Mouse (Mus musculus): ENCODE results near the gene Gm45837. TPM values are rescaled to one million over a fixed set of nuclear protein-coding genes. Genes with fewer than 3 reads are reported as not detected.

Gm45837 gene
- total RNA-seq, 1 experiment: not detected

DNA sequence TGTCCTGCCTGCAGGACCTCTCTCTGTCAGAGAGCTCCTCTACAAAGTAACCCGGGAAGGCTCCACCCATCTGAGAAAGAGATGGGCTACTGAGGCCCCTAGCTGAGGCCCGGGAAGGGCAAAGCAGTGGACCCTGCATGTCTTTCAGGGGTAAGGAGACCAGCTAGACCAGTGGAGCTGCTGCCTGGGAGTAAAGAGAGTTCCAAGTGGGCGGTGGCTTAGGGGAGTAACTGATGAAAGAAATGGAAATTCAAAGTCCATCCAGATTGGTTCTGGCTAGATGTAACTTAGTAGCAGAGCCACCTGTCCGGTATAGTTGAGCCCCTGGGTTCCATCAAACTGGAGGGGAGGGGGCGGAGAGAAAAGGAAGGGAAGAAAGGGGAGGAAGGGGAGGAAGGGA, 123.7 kb downstream of the Gm45837 start:
- Histone ChIP-seq H3K36me3 (ENCODE audit: control insufficient read depth, insufficient read depth, low read length, poor library complexity, severe bottlenecking) (no peaks in the 10 kb centered on the region), H3K27ac (ENCODE audit: insufficient read depth, low read depth, low read length, poor library complexity, severe bottlenecking) (no peak overlapping the region), H3K4me3 (ENCODE audit: insufficient read depth in 1 of 2, low read depth in 1 of 2, low read length in 2 of 2, poor library complexity in 1 of 2, severe bottlenecking in 1 of 2) (no peak overlapping the region), H3K9ac (ENCODE audit: insufficient read depth, low read depth, low read length, poor library complexity, severe bottlenecking) (no peak overlapping the region), H3K9me3 (ENCODE audit: control insufficient read depth, insufficient read depth, low read depth, low read length) (no peaks in the 10 kb centered on the region), H3K4me1 (ENCODE audit: control insufficient read depth in 2 of 2, insufficient read depth in 2 of 2, low read length in 2 of 2, poor library complexity in 1 of 2) (no peaks in the 10 kb centered on the region)
- in situ Hi-C loops (cut with MboI; ENCODE audit: low sequenced_read_pairs in 2 of 2, unreplicated experiment in 2 of 2): no loop called here
- no peak for TF ChIP-seq HCFC1 (IDR thresholded peaks at IDR 0.05; ENCODE audit: borderline replicate concordance, insufficient read depth, low read length)
- TF ChIP-seq ZNF384 (IDR thresholded peaks at IDR 0.05; ENCODE audit: low read depth, low read length): no peak
- no peak for TF ChIP-seq ZC3H11A (IDR thresholded peaks at IDR 0.05; ENCODE audit: borderline replicate concordance, low read depth, low read length)
- TF ChIP-seq CHD2 (IDR thresholded peaks at IDR 0.05; ENCODE audit: low read depth, low read length): no peak
- TF ChIP-seq MAFK (IDR thresholded peaks at IDR 0.05; ENCODE audit: insufficient read depth, low read depth, low read length): no peak
- DNase-seq (ENCODE audit: low read depth, low spot score): no peak

GRCm38 (mm10) chr7:101535102-101535501, 124.4 kb downstream of the Gm45837 start:
- H3K4me3 ChIP-seq (ENCODE audit: insufficient read depth in 1 of 2, low read depth in 1 of 2, low read length in 2 of 2, poor library complexity in 1 of 2, severe bottlenecking in 1 of 2): no peak overlapping the region
- no peak for DNase-seq (ENCODE audit: low read depth, low spot score)
- in situ Hi-C loops (cut with MboI; ENCODE audit: low sequenced_read_pairs in 2 of 2, unreplicated experiment in 2 of 2): no loop called here
- TF ChIP-seq HCFC1 (IDR thresholded peaks at IDR 0.05; ENCODE audit: borderline replicate concordance, insufficient read depth, low read length) (no peak), ZC3H11A (IDR thresholded peaks at IDR 0.05; ENCODE audit: borderline replicate concordance, low read depth, low read length) (no peak)
- H3K9ac ChIP-seq (ENCODE audit: insufficient read depth, low read depth, low read length, poor library complexity, severe bottlenecking): no peak overlapping the region
- H3K27ac ChIP-seq (ENCODE audit: insufficient read depth, low read depth, low read length, poor library complexity, severe bottlenecking): no peak overlapping the region
- no peaks in the 10 kb centered on the region for H3K9me3 ChIP-seq (ENCODE audit: control insufficient read depth, insufficient read depth, low read depth, low read length)
- H3K36me3 ChIP-seq (ENCODE audit: control insufficient read depth, insufficient read depth, low read length, poor library complexity, severe bottlenecking): no peaks in the 10 kb centered on the region
- no peaks in the 10 kb centered on the region for H3K4me1 ChIP-seq (ENCODE audit: control insufficient read depth in 2 of 2, insufficient read depth in 2 of 2, low read length in 2 of 2, poor library complexity in 1 of 2)

- H3K9me3 ChIP-seq (ENCODE audit: control insufficient read depth, insufficient read depth, low read depth, low read length): no peaks in the 10 kb centered on the region
- in situ Hi-C loops (cut with MboI; ENCODE audit: low sequenced_read_pairs in 2 of 2, unreplicated experiment in 2 of 2): no loop called here
These were observed 124.8 kb downstream of the Gm45837 start for GRCm38 (mm10) chr7:101535517-101535916.

DNA sequence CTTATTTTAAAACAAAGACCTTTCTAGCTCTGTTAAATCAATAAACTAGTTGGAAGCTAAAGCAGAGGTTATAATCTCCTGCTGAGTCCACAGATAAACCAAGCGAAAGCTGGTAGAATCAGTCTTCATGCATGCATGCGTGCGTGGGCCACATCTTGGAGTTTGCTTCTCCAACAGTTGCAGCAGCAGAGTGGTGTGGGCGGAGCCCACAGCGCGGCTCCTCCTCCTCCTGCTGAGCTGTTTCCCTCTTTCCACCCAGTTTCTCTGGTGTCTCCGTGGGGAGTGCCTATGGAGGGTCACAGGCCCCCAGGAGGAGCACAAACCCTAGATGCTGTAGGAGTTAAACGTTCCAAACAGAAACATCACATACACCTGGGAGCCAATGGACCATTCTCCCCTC, 126.9 kb downstream of the Gm45837 start:
- TF ChIP-seq CHD2 (IDR thresholded peaks at IDR 0.05; ENCODE audit: low read depth, low read length) (no peak), MAFK (IDR thresholded peaks at IDR 0.05; ENCODE audit: insufficient read depth, low read depth, low read length) (no peak), ZNF384 (IDR thresholded peaks at IDR 0.05; ENCODE audit: low read depth, low read length) (no peak), ZC3H11A (IDR thresholded peaks at IDR 0.05; ENCODE audit: borderline replicate concordance, low read depth, low read length) (no peak), HCFC1 (IDR thresholded peaks at IDR 0.05; ENCODE audit: borderline replicate concordance, insufficient read depth, low read length) (no peak)
- Histone ChIP-seq H3K36me3 (ENCODE audit: control insufficient read depth, insufficient read depth, low read length, poor library complexity, severe bottlenecking) (no peaks in the 10 kb centered on the region), H3K9me3 (ENCODE audit: control insufficient read depth, insufficient read depth, low read depth, low read length) (no peaks in the 10 kb centered on the region), H3K4me1 (ENCODE audit: control insufficient read depth in 2 of 2, insufficient read depth in 2 of 2, low read length in 2 of 2, poor library complexity in 1 of 2) (no peaks in the 10 kb centered on the region), H3K27ac (ENCODE audit: insufficient read depth, low read depth, low read length, poor library complexity, severe bottlenecking) (no peak overlapping the region), H3K4me3 (ENCODE audit: insufficient read depth in 1 of 2, low read depth in 1 of 2, low read length in 2 of 2, poor library complexity in 1 of 2, severe bottlenecking in 1 of 2) (no peak overlapping the region), H3K9ac (ENCODE audit: insufficient read depth, low read depth, low read length, poor library complexity, severe bottlenecking) (no peak overlapping the region)
- in situ Hi-C loops (cut with MboI; ENCODE audit: low sequenced_read_pairs in 2 of 2, unreplicated experiment in 2 of 2): no loop called here
- no peak for DNase-seq (ENCODE audit: low read depth, low spot score)

More at GRCm38 (mm10) chr7:101535517-101535916, 124.8 kb downstream of the Gm45837 start:
- no peaks in the 10 kb centered on the region for H3K36me3 ChIP-seq (ENCODE audit: control insufficient read depth, insufficient read depth, low read length, poor library complexity, severe bottlenecking)
- H3K4me3 ChIP-seq (ENCODE audit: insufficient read depth in 1 of 2, low read depth in 1 of 2, low read length in 2 of 2, poor library complexity in 1 of 2, severe bottlenecking in 1 of 2): no peak overlapping the region
- H3K27ac ChIP-seq (ENCODE audit: insufficient read depth, low read depth, low read length, poor library complexity, severe bottlenecking): no peak overlapping the region
- no peaks in the 10 kb centered on the region for H3K4me1 ChIP-seq (ENCODE audit: control insufficient read depth in 2 of 2, insufficient read depth in 2 of 2, low read length in 2 of 2, poor library complexity in 1 of 2)
- no peak for TF ChIP-seq HCFC1 (IDR thresholded peaks at IDR 0.05; ENCODE audit: borderline replicate concordance, insufficient read depth, low read length)
- TF ChIP-seq ZNF384 (IDR thresholded peaks at IDR 0.05; ENCODE audit: low read depth, low read length): no peak
- TF ChIP-seq CHD2 (IDR thresholded peaks at IDR 0.05; ENCODE audit: low read depth, low read length): no peak
- TF ChIP-seq ZC3H11A (IDR thresholded peaks at IDR 0.05; ENCODE audit: borderline replicate concordance, low read depth, low read length): no peak
- no peak for TF ChIP-seq MAFK (IDR thresholded peaks at IDR 0.05; ENCODE audit: insufficient read depth, low read depth, low read length)
- no peak overlapping the region for H3K9ac ChIP-seq (ENCODE audit: insufficient read depth, low read depth, low read length, poor library complexity, severe bottlenecking)
- DNase-seq (ENCODE audit: low read depth, low spot score): no peak

All from ES-E14 (cell line).